Mouse (Mus musculus): ENCODE results near the gene Tcp11l2.

Gene Tcp11l2

GRCm38 (mm10) chr10:84556120-84556519 is 20.3 kb upstream of the Tcp11l2 start:
- no peak for DNase-seq (ENCODE audit: low read depth, low spot score)

GRCm38 (mm10) chr10:84558511-84558910 is 17.9 kb upstream of the Tcp11l2 start:
- no peak for DNase-seq (ENCODE audit: low read depth, low spot score)

- DNase-seq (ENCODE audit: low read depth, low spot score), result no peak
These were observed 16.4 kb upstream of the Tcp11l2 start for GRCm38 (mm10) chr10:84559986-84560385.

GRCm38 (mm10) chr10:84562121-84562520 is 14.3 kb upstream of the Tcp11l2 start:
- no peak for DNase-seq (ENCODE audit: low read depth, low spot score)

- no peak for DNase-seq (ENCODE audit: low read depth, low spot score)
These were observed 13.6 kb upstream of the Tcp11l2 start for GRCm38 (mm10) chr10:84562567-84563554.

- no peak for DNase-seq (ENCODE audit: low read depth, low spot score)
These were observed 12.0 kb upstream of the Tcp11l2 start for GRCm38 (mm10) chr10:84564427-84564826.

- no peak for DNase-seq (ENCODE audit: low read depth, low spot score)
These were observed 5.3 kb upstream of the Tcp11l2 start for GRCm38 (mm10) chr10:84571052-84571639.

- DNase-seq (ENCODE audit: low read depth, low spot score), result no peak
These were observed 2.6 kb upstream of the Tcp11l2 start for GRCm38 (mm10) chr10:84573671-84574420.

- peak; percentile 49 for DNase-seq (ENCODE audit: low read depth, low spot score)
These were observed 414 bp upstream of the Tcp11l2 start for GRCm38 (mm10) chr10:84576029-84576394.

GRCm38 (mm10) chr10:84577071-84577727 is 773 bp downstream of the Tcp11l2 start:
- DNase-seq (ENCODE audit: low read depth, low spot score), result peak; percentile 42

GRCm38 (mm10) chr10:84578738-84579137 is 2.3 kb downstream of the Tcp11l2 start:
- DNase-seq (ENCODE audit: low read depth, low spot score), result no peak

GRCm38 (mm10) chr10:84579527-84579926 is 3.1 kb downstream of the Tcp11l2 start:
- no peak for DNase-seq (ENCODE audit: low read depth, low spot score)

- no peak for DNase-seq (ENCODE audit: low read depth, low spot score)
These were observed 4.8 kb downstream of the Tcp11l2 start for GRCm38 (mm10) chr10:84581191-84581590.

- DNase-seq (ENCODE audit: low read depth, low spot score), result no peak
These were observed 5.8 kb downstream of the Tcp11l2 start for GRCm38 (mm10) chr10:84582236-84582635.

GRCm38 (mm10) chr10:84584451-84585293 is 8.2 kb downstream of the Tcp11l2 start:
- DNase-seq (ENCODE audit: low read depth, low spot score), result no peak

- no peak for DNase-seq (ENCODE audit: low read depth, low spot score)
These were observed 8.8 kb downstream of the Tcp11l2 start for GRCm38 (mm10) chr10:84585294-84585650.

GRCm38 (mm10) chr10:84590956-84591355 is 14.5 kb downstream of the Tcp11l2 start:
- no peak for DNase-seq (ENCODE audit: low read depth, low spot score)

- DNase-seq (ENCODE audit: low read depth, low spot score), result no peak
These were observed 15.3 kb downstream of the Tcp11l2 start for GRCm38 (mm10) chr10:84591640-84592148.

GRCm38 (mm10) chr10:84592745-84593144 is 16.3 kb downstream of the Tcp11l2 start:
- no peak for DNase-seq (ENCODE audit: low read depth, low spot score)

- DNase-seq (ENCODE audit: low read depth, low spot score), result no peak
These were observed 20.8 kb downstream of the Tcp11l2 start for GRCm38 (mm10) chr10:84597127-84597785.

Data from embryo, embryonic 11.5 days (tissue).